Comparison of ENCODE assay signal across 16 mouse cellular contexts in genomic region chr1:159578391-159578790, GRCm38 (mm10). TPM values are rescaled to one million over a fixed set of nuclear protein-coding genes. Genes with fewer than 3 reads are reported as not detected.
A peak's percentile ranks its signal among the peaks of the same experiment; 100 is the strongest.
DNase-seq lines count a peak whose midpoint lies in the region; ATAC-seq and TF ChIP-seq lines count a peak whose summit lies in the region.
"Had no signal": no experiment of that assay in that cellular context is flagged by ENCODE, and none has a peak within 500 bp of the region (broad histone marks: within the 10 kb centered on the region; RNA-seq: fewer than 3 reads in every experiment).

No protein-coding gene starts in this region.

- ATAC-seq in hindbrain, embryonic 14.5 days (ENCODE audit: low FRiP score), result 0 out of 2 replicates have a peak, but pooled peaks have one; percentile 24
- no peak for ATAC-seq in hindbrain, embryonic 11.5 days (ENCODE audit: low FRiP score)
- peak; percentile 29; the same call in 1 of the 2 replicates for ATAC-seq in cerebellum, adult (ENCODE audit: insufficient number of reproducible peaks, low FRiP score, low TSS enrichment)

- H3K4me3 ChIP-seq in hindbrain, embryonic 14.5 days (replicated peaks; ENCODE audit: low read length), result no peak overlapping the region
- no peak overlapping the region for H3K4me3 ChIP-seq in hindbrain, embryonic 11.5 days (ENCODE audit: low read depth, low read length)
- H3K4me3 ChIP-seq in E14TG2a.4 (replicated peaks; ENCODE audit: low read length), result peak overlapping the region; percentile 3; the same call in 1 of the 2 replicates
- H3K4me3 ChIP-seq: midbrain, embryonic 12.5 days had no signal

- TF ChIP-seq CTCF in E14TG2a.4 (conservative IDR thresholded peaks at IDR 0.05; ENCODE audit: low read length), result no peak

- no peaks in the 10 kb centered on the region for H3K9me3 ChIP-seq in hindbrain, embryonic 14.5 days (ENCODE audit: control insufficient read depth, low read length)
- H3K9me3 ChIP-seq in hindbrain, embryonic 11.5 days (ENCODE audit: control insufficient read depth, low read length), result no peaks in the 10 kb centered on the region
- peaks cover 13% of the 10 kb centered on the region for H3K9me3 ChIP-seq in E14TG2a.4 (ENCODE audit: low read length)
- H3K9me3 ChIP-seq: midbrain, embryonic 12.5 days had no signal

- 20% methylated on average over 3 of the region's 3 CpGs for WGBS in hindbrain, embryonic 14.5 days
- WGBS in hindbrain, embryonic 11.5 days, result 36% methylated on average over 3 of the region's 3 CpGs

- peaks cover 18% of the 10 kb centered on the region; the same call in 1 of the 2 replicates for H3K4me1 ChIP-seq in hindbrain, embryonic 14.5 days (replicated peaks; ENCODE audit: control insufficient read depth, insufficient read depth, low read length)
- H3K4me1 ChIP-seq in hindbrain, embryonic 11.5 days (replicated peaks; ENCODE audit: control insufficient read depth, insufficient read depth, low read length), result no peaks in the 10 kb centered on the region
- H3K4me1 ChIP-seq in E14TG2a.4 (replicated peaks; ENCODE audit: low read depth, low read length), result no peaks in the 10 kb centered on the region

- no peaks in the 10 kb centered on the region for H3K27me3 ChIP-seq in hindbrain, embryonic 14.5 days (ENCODE audit: control insufficient read depth, insufficient read depth, low read length)
- H3K27me3 ChIP-seq in hindbrain, embryonic 11.5 days (ENCODE audit: control insufficient read depth, insufficient read depth, low read length), result no peaks in the 10 kb centered on the region
- peaks cover 8% of the 10 kb centered on the region; the same call in 1 of the 2 replicates for H3K27me3 ChIP-seq in E14TG2a.4 (ENCODE audit: insufficient read depth, low read length)

- H3K4me2 ChIP-seq in hindbrain, embryonic 14.5 days (replicated peaks), result no peak overlapping the region
- no peak overlapping the region for H3K4me2 ChIP-seq in hindbrain, embryonic 11.5 days (replicated peaks; ENCODE audit: low read depth, low read length)
- H3K4me2 ChIP-seq: liver, embryonic 11.5 days; lung, embryonic 14.5 days; midbrain, embryonic 12.5 days had no signal

- no peak for DNase-seq in hindbrain, embryonic 14.5 days (ENCODE audit: low spot score)
- no peak for DNase-seq in hindbrain, embryonic 11.5 days (ENCODE audit: low spot score)
- DNase-seq in cerebellum, postnatal 10 days, result peak; percentile 63 to 79
- no peak for DNase-seq in frontal cortex, postnatal 25 days (ENCODE audit: low spot score in 2 of 2)
- DNase-seq in c-Kit-positive CD71-positive TER-119-positive erythroid progenitor cells, embryonic 14.5 days (ENCODE audit: low spot score), result no peak
- DNase-seq: adrenal gland, postnatal 36 days; gastrocnemius, postnatal 14 days; kidney, adult 18-20 months; kidney, postnatal 14 days; lung, embryonic 14.5 days; right cerebral cortex, postnatal 4 days; thymus, postnatal 36 days had no signal

- no peak overlapping the region for H3K27ac ChIP-seq in hindbrain, embryonic 14.5 days
- no peak overlapping the region for H3K27ac ChIP-seq in hindbrain, embryonic 11.5 days (ENCODE audit: low read depth, low read length)
- H3K27ac ChIP-seq: midbrain, embryonic 12.5 days had no signal

- no peak overlapping the region for H3K9ac ChIP-seq in hindbrain, embryonic 14.5 days
- H3K9ac ChIP-seq in hindbrain, embryonic 11.5 days (ENCODE audit: low read depth, low read length), result no peak overlapping the region
- H3K9ac ChIP-seq: lung, embryonic 14.5 days; midbrain, embryonic 12.5 days had no signal

- H3K36me3 ChIP-seq in hindbrain, embryonic 14.5 days (replicated peaks; ENCODE audit: control insufficient read depth, insufficient read depth), result no peaks in the 10 kb centered on the region
- H3K36me3 ChIP-seq in hindbrain, embryonic 11.5 days (ENCODE audit: control insufficient read depth, insufficient read depth, low read length), result no peaks in the 10 kb centered on the region
- no peaks in the 10 kb centered on the region for H3K36me3 ChIP-seq in E14TG2a.4 (ENCODE audit: insufficient read depth, low read length)
- H3K36me3 ChIP-seq: midbrain, embryonic 12.5 days had no signal

RNA-seq across cellular contexts. Expression of gene Tnr, which starts 54.8 kb away (rescaled TPM):
- polyA plus RNA-seq in hindbrain, embryonic 14.5 days (2014; fragmentation: Nextera tagmentation; extraction: Ambion mirVana), result 4.2 and 5.1 TPM in 2 replicates
- 0.32 and 0.49 TPM in 2 replicates for polyA plus RNA-seq in hindbrain, embryonic 11.5 days (2014; fragmentation: Nextera tagmentation; extraction: Ambion mirVana)
- polyA plus RNA-seq: lung, embryonic 14.5 days had no signal

Comparison
In these comparisons a context has a peak if more than half of its experiments do, and no peak if none do; other contexts are left out.
1. DNase-seq: peak in cerebellum, postnatal 10 days (2 of 2); none in hindbrain, embryonic 14.5 days (single experiment), hindbrain, embryonic 11.5 days (single experiment), frontal cortex, postnatal 25 days (0 of 2) and c-Kit-positive CD71-positive TER-119-positive erythroid progenitor cells, embryonic 14.5 days (single experiment).